Mouse (Mus musculus): Measurements from ENCODE around the gene Tmem119. TPM values are rescaled to one million over a fixed set of nuclear protein-coding genes. Genes with fewer than 3 reads are reported as not detected.

The Tmem119 gene
- polyA plus RNA-seq, 1 experiment: 92.8 TPM

DNA sequence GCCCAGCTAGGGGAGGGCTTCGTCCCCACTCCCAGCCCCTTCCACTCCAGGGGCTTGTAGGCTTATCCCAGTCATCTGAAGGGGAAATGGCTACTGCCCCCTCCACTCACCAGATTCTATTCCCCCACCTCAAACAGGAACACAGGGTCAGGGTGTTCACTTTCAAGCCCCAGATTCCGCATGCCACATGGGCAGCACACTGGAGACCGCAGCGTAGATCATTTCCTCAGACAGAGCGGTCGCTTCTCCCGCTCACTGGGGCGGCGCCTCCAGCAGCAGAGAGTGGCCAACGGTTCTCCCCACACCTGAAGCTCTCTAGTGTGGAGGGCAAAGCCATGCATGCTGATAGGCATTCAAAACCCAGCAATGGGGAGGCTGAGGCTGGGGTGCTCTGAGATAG lies 36.6 kb upstream of the Tmem119 start:
- no peak for TF ChIP-seq POLR2A (IDR thresholded peaks at IDR 0.05; ENCODE audit: low read depth, low read length)
- TF ChIP-seq CTCF (IDR thresholded peaks at IDR 0.05; ENCODE audit: borderline replicate concordance, insufficient read depth, low read length): no peak

DNA sequence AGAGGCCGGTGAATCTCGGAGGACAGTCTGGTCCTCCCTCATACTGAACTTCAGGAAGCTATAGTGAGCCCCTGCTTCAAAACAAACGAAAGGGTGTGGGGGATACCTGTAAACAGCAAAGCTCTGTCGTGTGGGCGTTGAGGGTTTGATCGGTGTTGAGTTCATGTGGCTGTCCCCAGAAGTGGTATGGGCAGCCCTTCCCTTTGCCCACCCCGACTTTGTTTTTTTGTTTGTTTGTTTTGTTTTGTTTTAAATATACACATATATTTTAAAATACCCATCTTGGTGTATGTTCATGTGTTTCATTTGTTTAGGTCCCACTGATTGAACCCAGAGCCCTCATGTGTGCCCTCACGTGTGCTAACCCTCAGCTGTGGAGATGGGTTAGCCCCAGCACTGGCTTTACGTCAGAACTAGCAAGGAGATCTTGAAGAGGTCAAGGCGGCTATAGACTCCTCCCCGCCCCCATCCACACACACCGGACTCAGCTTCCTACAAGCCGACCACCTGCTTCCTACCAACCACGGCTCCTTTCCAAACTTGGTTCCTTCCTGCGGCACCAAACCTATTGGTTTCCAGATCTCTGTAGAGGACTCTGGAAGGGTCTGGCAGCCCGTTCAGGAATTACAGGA lies 33.1 kb upstream of the Tmem119 start:
- Histone ChIP-seq H3K4me1 (ENCODE audit: control insufficient read depth, insufficient read depth, low read length) (no peaks in the 10 kb centered on the region), H3K4me3 (ENCODE audit: insufficient read depth, low read length) (no peak overlapping the region), H3K27ac (ENCODE audit: insufficient read depth, low read length) (no peak overlapping the region)
- no peak for TF ChIP-seq POLR2A (IDR thresholded peaks at IDR 0.05; ENCODE audit: low read depth, low read length)
- TF ChIP-seq CTCF (IDR thresholded peaks at IDR 0.05; ENCODE audit: borderline replicate concordance, insufficient read depth, low read length): no peak

More for the DNA sequence above, 36.6 kb upstream of the Tmem119 start:
- Histone ChIP-seq H3K4me1 (ENCODE audit: control insufficient read depth, insufficient read depth, low read length) (no peaks in the 10 kb centered on the region), H3K4me3 (ENCODE audit: insufficient read depth, low read length) (no peak overlapping the region), H3K27ac (ENCODE audit: insufficient read depth, low read length) (no peak overlapping the region)

DNA sequence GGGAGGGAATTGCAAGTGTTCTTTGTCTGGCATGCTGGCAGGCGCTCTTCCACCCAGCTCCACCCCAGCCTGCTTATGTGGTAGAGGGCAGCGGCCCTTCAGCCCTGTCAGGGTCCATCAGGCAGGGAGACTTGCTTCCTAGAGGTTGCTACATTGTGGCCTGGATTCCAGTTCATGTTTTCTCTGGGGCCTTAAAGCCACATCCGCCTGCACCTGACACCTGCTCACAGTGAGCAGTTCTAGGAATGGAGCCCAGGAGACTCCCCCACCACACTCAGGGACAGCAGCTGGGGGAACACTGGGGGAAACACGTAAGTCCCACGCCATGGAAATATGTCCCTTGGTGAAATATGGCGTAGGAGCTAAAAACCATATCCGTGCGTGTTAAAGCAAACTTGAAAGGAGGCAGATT lies 32.2 kb upstream of the Tmem119 start, which contains the start of gene Selplg:
Gene Selplg (minus strand): TSS at position 155 of the 412 bp plus-strand sequence.
- TF ChIP-seq POLR2A (IDR thresholded peaks at IDR 0.05; ENCODE audit: low read depth, low read length) (no peak), CTCF (IDR thresholded peaks at IDR 0.05; ENCODE audit: borderline replicate concordance, insufficient read depth, low read length) (no peak)
- Histone ChIP-seq H3K4me3 (ENCODE audit: insufficient read depth, low read length) (no peak within 1 kb of the TSS), H3K27ac (ENCODE audit: insufficient read depth, low read length) (no peak within 1 kb of the TSS), H3K4me1 (ENCODE audit: control insufficient read depth, insufficient read depth, low read length) (no peaks in the 10 kb centered on the region)

DNA sequence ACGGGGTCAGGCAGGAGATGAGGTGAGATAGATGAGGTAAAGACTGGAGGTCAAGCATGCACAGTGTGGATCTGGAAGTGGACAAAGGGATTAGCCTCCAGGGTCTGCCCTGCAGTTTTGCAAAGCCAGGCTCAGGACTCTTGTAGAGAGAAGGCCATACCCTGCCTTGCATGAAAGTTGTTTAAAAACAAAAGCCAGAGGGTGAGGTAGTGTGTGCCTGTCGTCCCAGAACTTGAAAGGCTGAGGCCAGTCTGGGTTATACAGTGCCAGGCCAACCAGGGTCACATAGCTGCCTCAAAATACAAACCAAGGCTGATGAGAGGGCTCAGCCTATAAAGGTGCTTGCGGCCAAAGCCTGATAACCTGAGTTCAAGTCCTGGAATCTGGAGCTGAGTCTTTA lies 31.4 kb upstream of the Tmem119 start:
- H3K4me3 ChIP-seq (ENCODE audit: insufficient read depth, low read length): no peak overlapping the region
- no peaks in the 10 kb centered on the region for H3K4me1 ChIP-seq (ENCODE audit: control insufficient read depth, insufficient read depth, low read length)
- TF ChIP-seq CTCF (IDR thresholded peaks at IDR 0.05; ENCODE audit: borderline replicate concordance, insufficient read depth, low read length) (no peak), POLR2A (IDR thresholded peaks at IDR 0.05; ENCODE audit: low read depth, low read length) (no peak)
- no peak overlapping the region for H3K27ac ChIP-seq (ENCODE audit: insufficient read depth, low read length)

DNA sequence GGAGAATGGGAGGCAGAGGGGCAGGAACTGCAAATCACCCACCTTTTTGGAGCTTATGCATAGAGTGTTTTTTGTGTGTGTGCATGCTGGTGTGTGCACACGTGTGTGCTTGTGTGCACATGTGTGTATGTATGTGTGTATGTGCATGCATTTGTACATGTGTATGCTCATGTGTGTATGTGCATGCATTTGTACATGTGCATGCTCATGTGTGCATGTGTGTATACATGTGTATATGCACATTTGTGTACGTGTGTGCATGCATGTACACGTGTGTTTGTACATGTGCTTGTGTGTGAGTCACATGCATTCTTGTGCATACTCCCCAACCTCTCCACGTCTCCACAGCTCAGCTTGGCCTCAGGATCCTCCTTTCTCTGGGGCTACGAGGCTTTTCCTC lies 30.5 kb upstream of the Tmem119 start:
- Histone ChIP-seq H3K4me1 (ENCODE audit: control insufficient read depth, insufficient read depth, low read length) (no peaks in the 10 kb centered on the region), H3K27ac (ENCODE audit: insufficient read depth, low read length) (no peak overlapping the region), H3K4me3 (ENCODE audit: insufficient read depth, low read length) (no peak overlapping the region)
- TF ChIP-seq POLR2A (IDR thresholded peaks at IDR 0.05; ENCODE audit: low read depth, low read length) (no peak), CTCF (IDR thresholded peaks at IDR 0.05; ENCODE audit: borderline replicate concordance, insufficient read depth, low read length) (no peak)

DNA sequence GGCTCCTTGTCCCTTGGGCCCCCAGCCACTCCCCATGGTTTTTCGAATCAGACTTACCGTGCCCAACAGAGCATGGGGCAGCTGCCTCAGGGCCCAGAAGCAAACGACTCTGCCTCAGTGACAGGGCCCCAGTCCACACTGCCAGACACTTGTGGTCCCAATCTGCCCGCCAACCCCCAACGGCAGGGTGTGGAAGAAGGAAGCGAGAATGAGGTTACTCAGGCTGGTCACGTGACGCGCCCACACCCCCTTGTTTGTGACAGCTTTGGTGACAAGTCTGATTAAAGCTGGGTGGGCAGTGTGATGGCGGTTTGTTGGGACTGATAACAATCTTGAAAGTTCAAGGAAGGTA lies 30.0 kb upstream of the Tmem119 start:
- Histone ChIP-seq H3K4me1 (ENCODE audit: control insufficient read depth, insufficient read depth, low read length) (no peaks in the 10 kb centered on the region), H3K4me3 (ENCODE audit: insufficient read depth, low read length) (no peak overlapping the region), H3K27ac (ENCODE audit: insufficient read depth, low read length) (no peak overlapping the region)
- no peak for TF ChIP-seq CTCF (IDR thresholded peaks at IDR 0.05; ENCODE audit: borderline replicate concordance, insufficient read depth, low read length)
- TF ChIP-seq POLR2A (IDR thresholded peaks at IDR 0.05; ENCODE audit: low read depth, low read length): no peak

DNA sequence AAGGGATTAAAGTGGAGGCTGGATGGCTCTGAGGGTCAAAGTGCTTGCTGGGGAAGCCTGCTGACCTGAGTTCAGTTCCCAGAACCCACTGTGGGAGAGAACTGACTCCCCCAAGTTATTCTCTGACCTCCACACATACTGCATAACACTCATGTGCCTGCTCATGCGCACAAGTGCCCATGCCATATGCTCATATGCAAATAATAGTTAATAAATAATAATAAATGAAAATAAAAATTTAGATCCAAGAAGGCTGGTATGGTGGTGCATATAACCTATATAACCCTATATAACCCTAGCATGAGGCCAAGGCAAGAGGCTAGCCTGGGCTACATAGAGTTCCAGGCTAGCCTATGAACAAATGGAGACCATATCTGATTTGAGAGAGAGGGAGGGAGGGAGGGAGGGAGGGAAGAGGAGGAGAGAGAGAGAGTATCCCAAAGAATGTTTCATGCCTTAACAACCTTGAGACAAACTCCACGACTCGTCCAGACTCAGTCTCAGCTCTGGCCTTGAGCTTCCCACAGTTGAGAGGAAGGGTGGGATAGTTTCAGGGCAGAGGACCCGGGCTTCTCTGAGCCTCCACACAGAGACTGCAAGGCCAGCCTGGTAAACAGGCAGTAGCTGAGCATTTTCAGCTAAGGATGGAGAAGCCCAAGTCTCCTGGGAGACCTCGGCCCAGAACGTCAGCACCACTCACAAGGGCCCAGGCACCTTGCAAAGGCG lies 29.4 kb upstream of the Tmem119 start:
- no peak for TF ChIP-seq CTCF (IDR thresholded peaks at IDR 0.05; ENCODE audit: borderline replicate concordance, insufficient read depth, low read length)
- no peak for TF ChIP-seq POLR2A (IDR thresholded peaks at IDR 0.05; ENCODE audit: low read depth, low read length)
- no peak overlapping the region for H3K4me3 ChIP-seq (ENCODE audit: insufficient read depth, low read length)
- no peak overlapping the region for H3K27ac ChIP-seq (ENCODE audit: insufficient read depth, low read length)
- H3K4me1 ChIP-seq (ENCODE audit: control insufficient read depth, insufficient read depth, low read length): no peaks in the 10 kb centered on the region

DNA sequence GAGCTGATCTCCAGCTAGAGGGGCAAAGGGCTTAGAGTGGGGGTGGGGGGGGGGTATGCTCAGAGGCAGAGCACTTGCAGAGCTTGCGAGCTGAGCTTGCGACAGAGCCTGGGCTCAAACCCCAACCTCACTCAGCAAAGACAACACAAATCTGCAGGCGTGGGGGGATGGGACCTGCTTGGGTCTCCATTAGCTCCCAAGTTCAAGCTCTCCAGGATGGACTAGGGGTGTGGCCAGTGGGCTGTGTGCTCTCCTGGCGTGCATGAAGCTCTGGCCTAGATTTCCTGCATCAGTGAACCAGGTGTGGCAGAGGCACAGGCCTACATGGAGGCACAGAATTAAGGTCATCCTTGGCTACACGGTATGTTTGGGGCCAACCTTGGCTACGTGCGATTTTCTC lies 28.2 kb upstream of the Tmem119 start:
- no peak overlapping the region for H3K27ac ChIP-seq (ENCODE audit: insufficient read depth, low read length)
- H3K4me3 ChIP-seq (ENCODE audit: insufficient read depth, low read length): no peak overlapping the region
- no peaks in the 10 kb centered on the region for H3K4me1 ChIP-seq (ENCODE audit: control insufficient read depth, insufficient read depth, low read length)
- no peak for TF ChIP-seq CTCF (IDR thresholded peaks at IDR 0.05; ENCODE audit: borderline replicate concordance, insufficient read depth, low read length)
- no peak for TF ChIP-seq POLR2A (IDR thresholded peaks at IDR 0.05; ENCODE audit: low read depth, low read length)

DNA sequence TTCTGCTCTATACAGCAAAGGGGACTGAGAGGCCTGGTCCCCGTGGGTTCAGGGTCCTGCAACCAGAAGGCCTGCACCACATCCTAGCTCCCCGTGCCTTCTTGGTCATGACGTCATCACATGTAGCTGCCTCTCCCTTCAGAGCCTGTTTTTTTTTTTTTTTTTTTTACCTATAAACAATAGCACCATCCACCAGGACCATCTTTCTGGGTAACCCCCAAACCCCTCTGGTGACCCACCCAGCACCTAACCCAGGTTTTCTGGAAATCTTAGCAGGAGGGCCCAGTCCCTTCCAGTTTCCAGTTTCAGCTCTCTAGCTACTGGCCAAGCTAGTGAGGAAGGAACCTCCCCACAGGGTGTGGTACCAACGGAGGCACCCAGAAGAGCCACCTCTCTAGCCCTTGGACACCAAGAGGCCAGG lies 27.7 kb upstream of the Tmem119 start:
- Histone ChIP-seq H3K4me1 (ENCODE audit: control insufficient read depth, insufficient read depth, low read length) (no peaks in the 10 kb centered on the region), H3K27ac (ENCODE audit: insufficient read depth, low read length) (no peak overlapping the region), H3K4me3 (ENCODE audit: insufficient read depth, low read length) (no peak overlapping the region)
- TF ChIP-seq POLR2A (IDR thresholded peaks at IDR 0.05; ENCODE audit: low read depth, low read length) (no peak), CTCF (IDR thresholded peaks at IDR 0.05; ENCODE audit: borderline replicate concordance, insufficient read depth, low read length) (no peak)

DNA sequence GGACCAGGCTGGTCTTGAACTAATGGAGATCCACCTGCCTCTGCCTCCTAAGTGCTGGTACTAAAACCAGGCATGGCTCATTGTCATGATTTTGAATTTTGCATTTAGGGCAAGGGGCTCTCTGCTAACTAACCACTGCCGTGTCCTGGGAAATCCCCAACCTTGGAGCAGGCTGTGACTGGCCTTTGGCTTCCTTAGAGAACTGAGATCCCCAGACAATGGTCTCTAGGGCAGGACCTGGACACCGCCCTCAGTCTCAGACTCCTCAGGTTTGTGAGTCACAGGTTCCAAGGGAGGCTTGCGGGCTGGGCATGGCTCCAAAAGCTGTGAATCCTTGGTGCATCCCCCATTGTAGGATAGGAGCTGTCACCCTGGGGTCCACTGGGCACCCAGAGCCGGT lies 26.3 kb upstream of the Tmem119 start:
- Histone ChIP-seq H3K4me3 (ENCODE audit: insufficient read depth, low read length) (no peak overlapping the region), H3K4me1 (ENCODE audit: control insufficient read depth, insufficient read depth, low read length) (no peaks in the 10 kb centered on the region), H3K27ac (ENCODE audit: insufficient read depth, low read length) (no peak overlapping the region)
- TF ChIP-seq POLR2A (IDR thresholded peaks at IDR 0.05; ENCODE audit: low read depth, low read length): no peak
- TF ChIP-seq CTCF (IDR thresholded peaks at IDR 0.05; ENCODE audit: borderline replicate concordance, insufficient read depth, low read length): no peak

All from embryonic fibroblast, embryonic 13.5 days (primary cell).